12 mouse cellular contexts compared by ENCODE assay signal in genomic region chr9:42005101-42005500, GRCm38 (mm10).
DNase-seq lines count a peak whose midpoint lies in the region; ATAC-seq lines count a peak whose summit lies in the region.
"Had no signal": no experiment of that assay in that cellular context is flagged by ENCODE, and none has a peak within 500 bp of the region (broad histone marks: within the 10 kb centered on the region; RNA-seq: fewer than 3 reads in every experiment).

No protein-coding gene starts in this region.

- no peak overlapping the region for H3K9ac ChIP-seq in embryonic facial prominence, embryonic 12.5 days
- H3K9ac ChIP-seq in limb, embryonic 15.5 days: no peak overlapping the region
- H3K9ac ChIP-seq in heart, embryonic 12.5 days: no peak overlapping the region
- H3K9ac ChIP-seq: lung, embryonic 14.5 days had no signal

- DNase-seq in adrenal gland, adult 2 months: peak; percentile 18
- DNase-seq in adrenal gland, adult 8-10 months: no peak
- peak; percentile 29 for DNase-seq in left cerebral cortex, postnatal 4 days
- DNase-seq in left cerebral cortex, adult 8-10 months (ENCODE audit: low spot score in 2 of 2): no peak
- DNase-seq in gastrocnemius, postnatal 4 days (ENCODE audit: low spot score in 2 of 2): no peak
- DNase-seq: cerebellum, adult 11-12 months; lung, embryonic 14.5 days had no signal

- H3K36me3 ChIP-seq in embryonic facial prominence, embryonic 12.5 days: 0 out of 2 replicates have a peak, but pooled peaks cover 3% of the 10 kb centered on the region
- H3K36me3 ChIP-seq in limb, embryonic 15.5 days: 0 out of 2 replicates have a peak, but pooled peaks cover 2% of the 10 kb centered on the region
- no peaks in the 10 kb centered on the region for H3K36me3 ChIP-seq in heart, embryonic 12.5 days

- H3K27ac ChIP-seq in embryonic facial prominence, embryonic 12.5 days: 0 out of 2 replicates have a peak overlapping the region, but pooled peaks have one; percentile 24
- H3K27ac ChIP-seq in limb, embryonic 15.5 days: no peak overlapping the region
- no peak overlapping the region for H3K27ac ChIP-seq in heart, embryonic 12.5 days (ENCODE audit: poor library complexity, severe bottlenecking)

- intact Hi-C loops in left cerebral cortex, postnatal 4 days (cut with DNase I): loop anchor here (10.0 kb wide), 1 partner anchor 120 kb away; the partner anchor contains the start of gene Sorl1

- ATAC-seq in embryonic facial prominence, embryonic 12.5 days (ENCODE audit: insufficient number of reproducible peaks, insufficient read depth, low FRiP score, low TSS enrichment): no peak
- peak; percentile 69; the same call in 1 of the 2 replicates for ATAC-seq in limb, embryonic 15.5 days (ENCODE audit: insufficient number of reproducible peaks, low FRiP score, low TSS enrichment, low read depth)
- ATAC-seq in heart, embryonic 12.5 days (ENCODE audit: insufficient number of reproducible peaks, low FRiP score): no peak
- ATAC-seq: forebrain, embryonic 14.5 days; Patski had no signal

- no peak overlapping the region for H3K4me3 ChIP-seq in embryonic facial prominence, embryonic 12.5 days
- H3K4me3 ChIP-seq in limb, embryonic 15.5 days: no peak overlapping the region
- no peak overlapping the region for H3K4me3 ChIP-seq in heart, embryonic 12.5 days

- peaks cover 15% of the 10 kb centered on the region for H3K4me1 ChIP-seq in embryonic facial prominence, embryonic 12.5 days
- peaks cover 9% of the 10 kb centered on the region for H3K4me1 ChIP-seq in limb, embryonic 15.5 days
- no peaks in the 10 kb centered on the region; the same call in 1 of the 2 replicates for H3K4me1 ChIP-seq in heart, embryonic 12.5 days (replicated peaks)

- 22% methylated on average over 8 of the region's 8 CpGs for WGBS in embryonic facial prominence, embryonic 12.5 days
- 14% methylated on average over 8 of the region's 8 CpGs for WGBS in limb, embryonic 15.5 days
- 64% methylated on average over 8 of the region's 8 CpGs for WGBS in heart, embryonic 12.5 days

- H3K9me3 ChIP-seq in embryonic facial prominence, embryonic 12.5 days: no peaks in the 10 kb centered on the region
- no peaks in the 10 kb centered on the region for H3K9me3 ChIP-seq in limb, embryonic 15.5 days
- H3K9me3 ChIP-seq in heart, embryonic 12.5 days (replicated peaks): no peaks in the 10 kb centered on the region

- H3K4me2 ChIP-seq in embryonic facial prominence, embryonic 12.5 days (replicated peaks): no peak overlapping the region
- no peak overlapping the region for H3K4me2 ChIP-seq in limb, embryonic 15.5 days
- no peak overlapping the region for H3K4me2 ChIP-seq in heart, embryonic 12.5 days
- H3K4me2 ChIP-seq: lung, embryonic 14.5 days had no signal

- no peaks in the 10 kb centered on the region for H3K27me3 ChIP-seq in embryonic facial prominence, embryonic 12.5 days
- no peaks in the 10 kb centered on the region for H3K27me3 ChIP-seq in limb, embryonic 15.5 days
- H3K27me3 ChIP-seq in heart, embryonic 12.5 days (replicated peaks): no peaks in the 10 kb centered on the region
- H3K27me3 ChIP-seq: Patski had no signal

Comparison
In these comparisons a context has a peak if more than half of its experiments do, and no peak if none do; other contexts are left out.
1. DNase-seq: peak in adrenal gland, adult 2 months (single experiment) and left cerebral cortex, postnatal 4 days (single experiment); none in adrenal gland, adult 8-10 months (single experiment), left cerebral cortex, adult 8-10 months (0 of 2) and gastrocnemius, postnatal 4 days (0 of 2).